ENCODE assay signal across 7 mouse cellular contexts in genomic region chr5:92042377-92043348, GRCm38 (mm10). TPM values are rescaled to one million over a fixed set of nuclear protein-coding genes. Genes with fewer than 3 reads are reported as not detected.
DNase-seq lines count a peak whose midpoint lies in the region; ATAC-seq lines count a peak whose summit lies in the region.

No protein-coding gene starts in this region.

- peak; percentile 97 for DNase-seq in adrenal gland, adult 2 months
- DNase-seq in embryo, embryonic 11.5 days (ENCODE audit: low read depth, low spot score), result peak; percentile 76
- DNase-seq in gastrocnemius, postnatal 36 days, result peak; percentile 87
- peak; percentile 96 to 98 for DNase-seq in left cerebral cortex, postnatal 25 days (ENCODE audit: low spot score in 2 of 2)
- DNase-seq in midbrain, embryonic 10.5 days (ENCODE audit: low spot score), result peak; percentile 87
- DNase-seq in right cerebral cortex, postnatal 4 days, result peak; percentile 96

- WGBS in intestine, embryonic 15.5 days, result under 1% methylated on average over 68 of the region's 68 CpGs
- under 1% methylated on average over 68 of the region's 68 CpGs for WGBS in midbrain, embryonic 10.5 days

- intact Hi-C loops in gastrocnemius, postnatal 36 days (cut with DNase I), result loop anchor here (5.0 kb wide), 1 partner anchor 40 kb away; the partner anchor contains the start of gene G3bp2
- intact Hi-C loops in left cerebral cortex, postnatal 25 days (cut with DNase I), result no loop called here

- no peaks in the 10 kb centered on the region for H3K36me3 ChIP-seq in intestine, embryonic 15.5 days
- no peaks in the 10 kb centered on the region for H3K36me3 ChIP-seq in midbrain, embryonic 10.5 days

- peak overlapping the region; percentile 57 for H3K9ac ChIP-seq in intestine, embryonic 15.5 days

- peak; percentile 100 for ATAC-seq in intestine, embryonic 15.5 days

- peak overlapping the region; percentile 85 for H3K4me2 ChIP-seq in intestine, embryonic 15.5 days (replicated peaks)

- peak overlapping the region; percentile 82 for H3K4me3 ChIP-seq in intestine, embryonic 15.5 days (replicated peaks)
- H3K4me3 ChIP-seq in midbrain, embryonic 10.5 days, result peak overlapping the region; percentile 84

- peak overlapping the region; percentile 88 for H3K27ac ChIP-seq in intestine, embryonic 15.5 days
- H3K27ac ChIP-seq in midbrain, embryonic 10.5 days (replicated peaks), result peak overlapping the region; percentile 70; the same call in 1 of the 2 replicates

- H3K4me1 ChIP-seq in intestine, embryonic 15.5 days (replicated peaks), result 0 out of 2 replicates have a peak, but pooled peaks cover 4% of the 10 kb centered on the region
- H3K4me1 ChIP-seq in midbrain, embryonic 10.5 days, result peaks cover 9% of the 10 kb centered on the region

- H3K27me3 ChIP-seq in intestine, embryonic 15.5 days (replicated peaks), result no peaks in the 10 kb centered on the region
- peaks cover 33% of the 10 kb centered on the region for H3K27me3 ChIP-seq in midbrain, embryonic 10.5 days (ENCODE audit: low read depth, poor library complexity, severe bottlenecking)

- no peaks in the 10 kb centered on the region for H3K9me3 ChIP-seq in intestine, embryonic 15.5 days
- H3K9me3 ChIP-seq in midbrain, embryonic 10.5 days (replicated peaks), result no peaks in the 10 kb centered on the region

RNA-seq across cellular contexts. Expression of gene Cdkl2, which starts 1.0 kb away (rescaled TPM):
- 1 to 10 TPM; 4.9 to 6.9 TPM for total RNA-seq in adrenal gland, adult 2 months (2021)
- polyA plus RNA-seq in adrenal gland, adult 2 months (2012; rRNA removed), result 0.60 and 0.62 TPM in 2 replicates
- 1 to 10 TPM; 3.2 to 3.4 TPM for total RNA-seq in gastrocnemius, postnatal 36 days (2021)
- polyA plus RNA-seq in intestine, embryonic 15.5 days (2015; fragmentation: Nextera tagmentation; extraction: Ambion mirVana), result 2.6 and 2.8 TPM in 2 replicates
- total RNA-seq in left cerebral cortex, postnatal 25 days (2021), result 10 to 100 TPM; 38.6 to 40.9 TPM
- 0.24 and 0.28 TPM in 2 replicates for polyA plus RNA-seq in midbrain, embryonic 10.5 days (2016; fragmentation: Nextera tagmentation; extraction: Ambion mirVana)

RNA-seq across cellular contexts. Expression of gene G3bp2, which starts 40.9 kb away (rescaled TPM):
- total RNA-seq in adrenal gland, adult 2 months (2021), result 100 to 1,000 TPM; 142 to 168 TPM
- polyA plus RNA-seq in adrenal gland, adult 2 months (2012; rRNA removed), result 9.7 and 12.5 TPM in 2 replicates
- total RNA-seq in gastrocnemius, postnatal 36 days (2021), result 10 to 100 TPM; 51.1 to 52.6 TPM
- polyA plus RNA-seq in intestine, embryonic 15.5 days (2015; fragmentation: Nextera tagmentation; extraction: Ambion mirVana), result 162 and 195 TPM in 2 replicates
- 100 to 1,000 TPM; 212 to 225 TPM for total RNA-seq in left cerebral cortex, postnatal 25 days (2021)
- 273 and 281 TPM in 2 replicates for polyA plus RNA-seq in midbrain, embryonic 10.5 days (2016; fragmentation: Nextera tagmentation; extraction: Ambion mirVana)

RNA-seq across cellular contexts. Expression of gene Odaph, which starts 55.4 kb away (rescaled TPM):
- total RNA-seq in adrenal gland, adult 2 months (2021), result not detected
- not detected in 2 replicates for polyA plus RNA-seq in adrenal gland, adult 2 months (2012; rRNA removed)
- not detected for total RNA-seq in gastrocnemius, postnatal 36 days (2021)
- polyA plus RNA-seq in intestine, embryonic 15.5 days (2015; fragmentation: Nextera tagmentation; extraction: Ambion mirVana), result not detected in 2 replicates
- total RNA-seq in left cerebral cortex, postnatal 25 days (2021), result not detected
- polyA plus RNA-seq in midbrain, embryonic 10.5 days (2016; fragmentation: Nextera tagmentation; extraction: Ambion mirVana), result not detected in 2 replicates

Comparison
In these comparisons a context has a peak if more than half of its experiments do, and no peak if none do; other contexts are left out.
1. Peak in every context shown above with its lines: DNase-seq, ATAC-seq, H3K4me3 ChIP-seq and H3K27ac ChIP-seq.
2. RNA of gene Cdkl2, which starts 1.0 kb away (total RNA-seq): 38.6 to 40.9 TPM in left cerebral cortex, postnatal 25 days; 4.9 to 6.9 TPM in adrenal gland, adult 2 months and 3.2 to 3.4 TPM in gastrocnemius, postnatal 36 days; every median in the first group is over 4 times any median in the second.